Mouse (Mus musculus) erythroblast, embryonic 14.5 days (primary cell): ENCODE measurements around the gene Dnajb14.

ENCODE experiments used
- GATA1 ChIP-seq: IDR thresholded peaks from 2 replicates; pipeline ENCODE4 v1.6.1; 2012; ENCODE audit warnings: low read length, inconsistent platforms, mixed read lengths
- TAL1 ChIP-seq: IDR thresholded peaks from 3 replicates; pipeline ENCODE4 v1.6.1; 2012; ENCODE audit warnings: low read length, inconsistent platforms, mixed read lengths

DNA sequence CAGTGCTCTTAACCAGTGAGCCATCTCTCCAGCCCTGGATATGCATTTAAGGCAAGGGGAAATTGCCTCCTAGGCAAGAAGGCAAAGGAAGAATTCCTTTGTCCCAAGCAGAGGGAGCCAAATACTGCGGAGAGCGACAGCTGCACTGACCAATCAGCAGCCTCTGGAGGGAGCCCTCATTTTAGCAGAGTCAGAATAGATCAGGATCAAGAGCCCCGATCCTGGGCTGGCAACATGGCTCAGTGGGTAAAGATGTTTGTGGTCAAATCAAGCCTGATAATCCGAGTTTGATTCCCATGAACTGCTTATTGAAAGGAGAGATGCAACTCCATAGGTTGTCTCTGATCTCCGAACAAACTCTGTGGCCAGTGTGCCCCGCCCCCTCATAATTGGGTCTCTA lies 71.1 kb downstream of the Dnajb14 start:
- TF ChIP-seq GATA1 (no peak), TAL1 (no peak)
